ENCODE assay signal across 15 mouse cellular contexts in genomic region chr2:151998505-151998899, GRCm38 (mm10). TPM values are rescaled to one million over a fixed set of nuclear protein-coding genes. Genes with fewer than 3 reads are reported as not detected.
DNase-seq lines count a peak whose midpoint lies in the region; ATAC-seq lines count a peak whose summit lies in the region.
"Had no signal": no experiment of that assay in that cellular context is flagged by ENCODE, and none has a peak within 500 bp of the region (broad histone marks: within the 10 kb centered on the region; RNA-seq: fewer than 3 reads in every experiment).

No protein-coding gene starts in this region.

- no peak overlapping the region for H3K4me2 ChIP-seq in kidney, embryonic 14.5 days (replicated peaks; ENCODE audit: low read depth, low read length)
- H3K4me2 ChIP-seq: hindbrain, embryonic 15.5 days; lung, embryonic 15.5 days had no signal

- no peak for ATAC-seq in kidney, embryonic 14.5 days (ENCODE audit: low FRiP score, low TSS enrichment)
- ATAC-seq: intestine, embryonic 16.5 days had no signal

- peaks cover 21% of the 10 kb centered on the region for H3K4me1 ChIP-seq in kidney, embryonic 14.5 days (ENCODE audit: control insufficient read depth, insufficient read depth, low read length)

- no peaks in the 10 kb centered on the region for H3K36me3 ChIP-seq in kidney, embryonic 14.5 days (ENCODE audit: control insufficient read depth, insufficient read depth, low read length)
- H3K36me3 ChIP-seq: hindbrain, embryonic 15.5 days; lung, embryonic 15.5 days had no signal

- H3K9me3 ChIP-seq in kidney, embryonic 14.5 days (ENCODE audit: control insufficient read depth, low read length), result no peaks in the 10 kb centered on the region
- H3K9me3 ChIP-seq: hindbrain, embryonic 15.5 days; lung, embryonic 15.5 days had no signal

- peak; percentile 62 for DNase-seq in kidney, adult 18-20 months
- DNase-seq in lung, postnatal 25 days (ENCODE audit: low spot score), result peak; percentile 37
- DNase-seq in lung, postnatal 4 days, result no peak
- peak; percentile 41 to 72 for DNase-seq in adrenal gland, postnatal 36 days
- DNase-seq in left cerebral cortex, postnatal 36 days (ENCODE audit: low spot score in 2 of 2), result no peak
- no peak for DNase-seq in heart, postnatal 4 days
- DNase-seq: cerebellum, postnatal 10 days; gastrocnemius, postnatal 10 days; right cerebral cortex, adult 18-20 months; thymus, adult 2 months had no signal

- intact Hi-C loops in left cerebral cortex, postnatal 36 days (cut with DNase I), result no loop called here

- no peak overlapping the region for H3K9ac ChIP-seq in kidney, embryonic 14.5 days (ENCODE audit: low read depth, low read length)
- H3K9ac ChIP-seq: hindbrain, embryonic 15.5 days; lung, embryonic 15.5 days had no signal

- WGBS in kidney, embryonic 14.5 days, result 67% methylated on average over 9 of the region's 9 CpGs

- H3K4me3 ChIP-seq in kidney, embryonic 14.5 days (ENCODE audit: low read length), result no peak overlapping the region
- H3K4me3 ChIP-seq: hindbrain, embryonic 15.5 days; left cerebral cortex, adult 2 months; lung, embryonic 15.5 days had no signal

- H3K27ac ChIP-seq in kidney, embryonic 14.5 days (ENCODE audit: low read depth, low read length), result no peak overlapping the region
- H3K27ac ChIP-seq: hindbrain, embryonic 15.5 days; left cerebral cortex, adult 2 months; lung, embryonic 15.5 days had no signal

- H3K27me3 ChIP-seq in kidney, embryonic 14.5 days (ENCODE audit: control insufficient read depth, insufficient read depth, low read length), result peaks cover 36% of the 10 kb centered on the region

RNA-seq across cellular contexts. Expression of gene Slc52a3, which starts 2.2 kb away (rescaled TPM):
- 3.4 and 6.8 TPM in 2 replicates for polyA plus RNA-seq in kidney, embryonic 14.5 days (2014; fragmentation: Nextera tagmentation; extraction: Ambion mirVana)
- total RNA-seq in adrenal gland, postnatal 36 days (2021), result 1 to 10 TPM; 2.1 to 3.6 TPM
- 1 to 10 TPM; 2.2 to 3.2 TPM for total RNA-seq in left cerebral cortex, postnatal 36 days (2021)
- total RNA-seq in heart, postnatal 4 days (2021), result 1 to 10 TPM; 1.4 to 1.5 TPM

RNA-seq across cellular contexts. Expression of gene Fam110a, which starts 18.5 kb away (rescaled TPM):
- 19.7 and 29.9 TPM in 2 replicates for polyA plus RNA-seq in kidney, embryonic 14.5 days (2014; fragmentation: Nextera tagmentation; extraction: Ambion mirVana)
- 1 to 10 TPM; 8.5 to 9.6 TPM for total RNA-seq in adrenal gland, postnatal 36 days (2021)
- 1 to 10 TPM; 7.5 to 8.9 TPM for total RNA-seq in left cerebral cortex, postnatal 36 days (2021)
- 1 to 10 TPM; 8.2 to 8.6 TPM for total RNA-seq in heart, postnatal 4 days (2021)

Comparison
In these comparisons a context has a peak if more than half of its experiments do, and no peak if none do; other contexts are left out.
1. DNase-seq: peak in kidney, adult 18-20 months (single experiment), lung, postnatal 25 days (single experiment) and adrenal gland, postnatal 36 days (2 of 2); none in lung, postnatal 4 days (0 of 2), left cerebral cortex, postnatal 36 days (0 of 2) and heart, postnatal 4 days (single experiment).